Mouse (Mus musculus): Measurements from ENCODE around the gene Msmo1. TPM values are rescaled to one million over a fixed set of nuclear protein-coding genes. Genes with fewer than 3 reads are reported as not detected.

The Msmo1 gene
- 107 and 112 TPM in 2 replicates for polyA plus RNA-seq (2016; fragmentation: Nextera tagmentation; extraction: Ambion mirVana)

- H3K27me3 ChIP-seq, result no peaks in the 10 kb centered on the region
- peak; percentile 99 for ATAC-seq (ENCODE audit: insufficient number of reproducible peaks, insufficient read depth, low FRiP score, low TSS enrichment, low read depth)
- H3K4me2 ChIP-seq, result peak within 1 kb of the TSS; percentile 77
- H3K9me3 ChIP-seq, result no peaks in the 10 kb centered on the region
- peak within 1 kb of the TSS; percentile 78 for H3K4me3 ChIP-seq (replicated peaks)
- H3K9ac ChIP-seq (replicated peaks), result peak within 1 kb of the TSS; percentile 61
- peaks cover 9% of the 10 kb centered on the region for H3K4me1 ChIP-seq (replicated peaks)
- WGBS, result under 1% methylated on average over 60 of the region's 60 CpGs
- H3K27ac ChIP-seq, result 0 out of 2 replicates have a peak within 1 kb of the TSS, but pooled peaks have one; percentile 29
- peaks cover 23% of the 10 kb centered on the region for H3K36me3 ChIP-seq
Observed at GRCm38 (mm10) chr8:64733271-64733943, at the start of gene Msmo1. Msmo1 (minus strand) TSS chr8:64733792.

- Histone ChIP-seq H3K27ac (no peak overlapping the region), H3K27me3 (no peaks in the 10 kb centered on the region), H3K4me1 (replicated peaks) (0 out of 2 replicates have a peak, but pooled peaks cover 3% of the 10 kb centered on the region), H3K36me3 (peaks cover 12% of the 10 kb centered on the region; the same call in 1 of the 2 replicates), H3K9me3 (no peaks in the 10 kb centered on the region), H3K4me3 (replicated peaks) (no peak overlapping the region), H3K4me2 (no peak overlapping the region), H3K9ac (replicated peaks) (no peak overlapping the region)
- no peak for ATAC-seq (ENCODE audit: insufficient number of reproducible peaks, insufficient read depth, low FRiP score, low TSS enrichment, low read depth)
- 87% methylated on average over 6 of the region's 6 CpGs for WGBS
Observed at GRCm38 (mm10) chr8:64781947-64782346, 48.4 kb upstream of the Msmo1 start.

- no peak overlapping the region for H3K27ac ChIP-seq
- H3K36me3 ChIP-seq, result peaks cover 12% of the 10 kb centered on the region; the same call in 1 of the 2 replicates
- H3K4me3 ChIP-seq (replicated peaks), result no peak overlapping the region
- no peaks in the 10 kb centered on the region for H3K27me3 ChIP-seq
- H3K9me3 ChIP-seq, result no peaks in the 10 kb centered on the region
- H3K9ac ChIP-seq (replicated peaks), result no peak overlapping the region
- 0 out of 2 replicates have a peak, but pooled peaks cover 3% of the 10 kb centered on the region for H3K4me1 ChIP-seq (replicated peaks)
- WGBS, result 72% methylated on average over 9 of the region's 9 CpGs
- no peak overlapping the region for H3K4me2 ChIP-seq
- no peak for ATAC-seq (ENCODE audit: insufficient number of reproducible peaks, insufficient read depth, low FRiP score, low TSS enrichment, low read depth)
Observed at GRCm38 (mm10) chr8:64777925-64778324, 44.3 kb upstream of the Msmo1 start.

- H3K4me3 ChIP-seq (replicated peaks), result no peak overlapping the region
- no peaks in the 10 kb centered on the region for H3K9me3 ChIP-seq
- WGBS, result 92% methylated on average over 6 of the region's 6 CpGs
- no peaks in the 10 kb centered on the region for H3K4me1 ChIP-seq (replicated peaks)
- peaks cover 9% of the 10 kb centered on the region; the same call in 1 of the 2 replicates for H3K36me3 ChIP-seq
- no peak for ATAC-seq (ENCODE audit: insufficient number of reproducible peaks, insufficient read depth, low FRiP score, low TSS enrichment, low read depth)
- H3K9ac ChIP-seq (replicated peaks), result no peak overlapping the region
- H3K4me2 ChIP-seq, result no peak overlapping the region
- no peak overlapping the region for H3K27ac ChIP-seq
- H3K27me3 ChIP-seq, result no peaks in the 10 kb centered on the region
Observed at GRCm38 (mm10) chr8:64774136-64774535, 40.5 kb upstream of the Msmo1 start.

GRCm38 (mm10) chr8:64770814-64771213 lies 37.2 kb upstream of the Msmo1 start:
- H3K4me3 ChIP-seq (replicated peaks), result no peak overlapping the region
- no peak for ATAC-seq (ENCODE audit: insufficient number of reproducible peaks, insufficient read depth, low FRiP score, low TSS enrichment, low read depth)
- H3K36me3 ChIP-seq, result peaks cover 9% of the 10 kb centered on the region; the same call in 1 of the 2 replicates
- WGBS, result 75% methylated on average over 7 of the region's 7 CpGs
- H3K27me3 ChIP-seq, result no peaks in the 10 kb centered on the region
- H3K27ac ChIP-seq, result no peak overlapping the region
- H3K4me2 ChIP-seq, result no peak overlapping the region
- no peaks in the 10 kb centered on the region for H3K4me1 ChIP-seq (replicated peaks)
- no peaks in the 10 kb centered on the region for H3K9me3 ChIP-seq
- no peak overlapping the region for H3K9ac ChIP-seq (replicated peaks)

- Histone ChIP-seq H3K27me3 (no peaks in the 10 kb centered on the region), H3K4me2 (no peak overlapping the region), H3K36me3 (peaks cover 9% of the 10 kb centered on the region; the same call in 1 of the 2 replicates), H3K4me3 (replicated peaks) (no peak overlapping the region), H3K9me3 (no peaks in the 10 kb centered on the region), H3K9ac (replicated peaks) (no peak overlapping the region), H3K4me1 (replicated peaks) (no peaks in the 10 kb centered on the region), H3K27ac (no peak overlapping the region)
- WGBS, result 88% methylated on average over 7 of the region's 7 CpGs
- ATAC-seq (ENCODE audit: insufficient number of reproducible peaks, insufficient read depth, low FRiP score, low TSS enrichment, low read depth), result no peak
Observed at GRCm38 (mm10) chr8:64769586-64769985, 36.0 kb upstream of the Msmo1 start.

- Histone ChIP-seq H3K4me1 (replicated peaks) (no peaks in the 10 kb centered on the region), H3K9ac (replicated peaks) (no peak overlapping the region), H3K27me3 (no peaks in the 10 kb centered on the region), H3K9me3 (no peaks in the 10 kb centered on the region), H3K27ac (no peak overlapping the region), H3K36me3 (peaks cover 9% of the 10 kb centered on the region; the same call in 1 of the 2 replicates), H3K4me2 (no peak overlapping the region), H3K4me3 (replicated peaks) (no peak overlapping the region)
- ATAC-seq (ENCODE audit: insufficient number of reproducible peaks, insufficient read depth, low FRiP score, low TSS enrichment, low read depth), result no peak
- 85% methylated on average over 7 of the region's 9 CpGs for WGBS
Observed at GRCm38 (mm10) chr8:64768645-64769044, 35.1 kb upstream of the Msmo1 start.

GRCm38 (mm10) chr8:64767047-64767446 lies 33.5 kb upstream of the Msmo1 start:
- Histone ChIP-seq H3K4me3 (replicated peaks) (no peak overlapping the region), H3K36me3 (peaks cover 9% of the 10 kb centered on the region; the same call in 1 of the 2 replicates), H3K27ac (no peak overlapping the region), H3K4me1 (replicated peaks) (no peaks in the 10 kb centered on the region), H3K9me3 (no peaks in the 10 kb centered on the region), H3K9ac (replicated peaks) (no peak overlapping the region), H3K27me3 (no peaks in the 10 kb centered on the region), H3K4me2 (no peak overlapping the region)
- no peak for ATAC-seq (ENCODE audit: insufficient number of reproducible peaks, insufficient read depth, low FRiP score, low TSS enrichment, low read depth)
- WGBS, result 93% methylated on average over 9 of the region's 9 CpGs

- H3K4me1 ChIP-seq (replicated peaks), result no peaks in the 10 kb centered on the region
- no peaks in the 10 kb centered on the region for H3K9me3 ChIP-seq
- no peak overlapping the region for H3K4me2 ChIP-seq
- peaks cover 11% of the 10 kb centered on the region; the same call in 1 of the 2 replicates for H3K36me3 ChIP-seq
- H3K27me3 ChIP-seq, result no peaks in the 10 kb centered on the region
- H3K9ac ChIP-seq (replicated peaks), result no peak overlapping the region
- no peak overlapping the region for H3K27ac ChIP-seq
- H3K4me3 ChIP-seq (replicated peaks), result no peak overlapping the region
- no peak for ATAC-seq (ENCODE audit: insufficient number of reproducible peaks, insufficient read depth, low FRiP score, low TSS enrichment, low read depth)
- 59% methylated on average over 9 of the region's 9 CpGs for WGBS
Observed at GRCm38 (mm10) chr8:64764075-64764474, 30.5 kb upstream of the Msmo1 start.

- whole genome bisulfite sequencing, result 88% methylated on average over 1 of the region's 1 CpGs
- H3K4me2 ChIP-seq, result no peak overlapping the region
- H3K4me1 ChIP-seq (replicated peaks), result no peaks in the 10 kb centered on the region
- H3K9me3 ChIP-seq, result no peaks in the 10 kb centered on the region
- peaks cover 12% of the 10 kb centered on the region for H3K36me3 ChIP-seq
- H3K9ac ChIP-seq (replicated peaks), result no peak overlapping the region
- ATAC-seq (ENCODE audit: insufficient number of reproducible peaks, insufficient read depth, low FRiP score, low TSS enrichment, low read depth), result no peak
- H3K27ac ChIP-seq, result no peak overlapping the region
- H3K27me3 ChIP-seq, result no peaks in the 10 kb centered on the region
- H3K4me3 ChIP-seq (replicated peaks), result no peak overlapping the region
Observed at GRCm38 (mm10) chr8:64762751-64763150, 29.2 kb upstream of the Msmo1 start.

- Histone ChIP-seq H3K4me2 (no peak overlapping the region), H3K36me3 (peaks cover 17% of the 10 kb centered on the region), H3K9me3 (no peaks in the 10 kb centered on the region), H3K9ac (replicated peaks) (no peak overlapping the region), H3K27ac (no peak overlapping the region), H3K4me1 (replicated peaks) (no peaks in the 10 kb centered on the region), H3K27me3 (no peaks in the 10 kb centered on the region), H3K4me3 (replicated peaks) (no peak overlapping the region)
- ATAC-seq (ENCODE audit: insufficient number of reproducible peaks, insufficient read depth, low FRiP score, low TSS enrichment, low read depth), result no peak
- 86% methylated on average over 8 of the region's 8 CpGs for WGBS
Observed at GRCm38 (mm10) chr8:64761430-64761829, 27.8 kb upstream of the Msmo1 start.

GRCm38 (mm10) chr8:64757956-64758355 lies 24.4 kb upstream of the Msmo1 start:
- H3K4me2 ChIP-seq, result no peak overlapping the region
- WGBS, result 94% methylated on average over 15 of the region's 15 CpGs
- no peak overlapping the region for H3K4me3 ChIP-seq (replicated peaks)
- H3K4me1 ChIP-seq (replicated peaks), result no peaks in the 10 kb centered on the region
- H3K9me3 ChIP-seq, result no peaks in the 10 kb centered on the region
- H3K9ac ChIP-seq (replicated peaks), result no peak overlapping the region
- no peaks in the 10 kb centered on the region for H3K27me3 ChIP-seq
- no peak for ATAC-seq (ENCODE audit: insufficient number of reproducible peaks, insufficient read depth, low FRiP score, low TSS enrichment, low read depth)
- peaks cover 45% of the 10 kb centered on the region for H3K36me3 ChIP-seq
- no peak overlapping the region for H3K27ac ChIP-seq
